Mouse (Mus musculus): Measurements from ENCODE around the gene Mtmr6.

DNA sequence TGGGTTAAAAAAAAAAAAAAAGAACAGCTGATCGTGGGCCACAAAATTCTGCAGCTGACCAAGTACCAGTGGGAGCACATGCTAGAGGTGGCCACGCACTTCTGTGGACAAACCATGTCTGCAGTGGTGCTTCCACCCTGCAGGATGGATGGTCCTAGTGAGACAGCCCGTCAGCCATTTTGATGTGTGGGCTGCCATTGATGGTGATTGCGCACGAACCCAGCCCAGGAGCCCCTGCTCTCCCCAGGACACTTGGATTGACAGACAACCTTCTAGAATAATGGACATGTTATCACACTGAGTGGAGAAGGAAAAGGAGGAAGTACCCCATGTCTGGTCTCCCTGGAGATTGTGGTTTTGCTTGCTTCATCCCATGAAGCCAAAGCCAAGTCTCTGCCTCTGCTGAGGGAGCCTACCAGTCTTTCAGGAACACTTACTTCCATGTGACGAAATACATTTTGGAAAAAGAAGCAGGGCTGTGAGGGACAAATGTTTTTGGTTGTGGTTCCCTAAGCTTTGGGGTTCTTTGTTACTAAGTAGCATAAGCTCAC is 80.4 kb downstream of the Mtmr6 start:
- TF ChIP-seq CTCF (IDR thresholded peaks at IDR 0.05; ENCODE audit: extremely low read depth, insufficient read depth, low read length), result no peak
- TF ChIP-seq POLR2A (IDR thresholded peaks at IDR 0.05; ENCODE audit: extremely low read depth, insufficient read depth, low read length), result no peak
